Mouse (Mus musculus): Measurements from ENCODE around the gene Clip2. TPM values are rescaled to one million over a fixed set of nuclear protein-coding genes. Genes with fewer than 3 reads are reported as not detected.
"Not testable (repeated sequence)": the region's sequence is repeated elsewhere in the genome, so short reads cannot be mapped to it uniquely, and the experiment has no call there.

Gene Clip2
- polyA plus RNA-seq, 1 experiment, result 20.3 TPM

DNA sequence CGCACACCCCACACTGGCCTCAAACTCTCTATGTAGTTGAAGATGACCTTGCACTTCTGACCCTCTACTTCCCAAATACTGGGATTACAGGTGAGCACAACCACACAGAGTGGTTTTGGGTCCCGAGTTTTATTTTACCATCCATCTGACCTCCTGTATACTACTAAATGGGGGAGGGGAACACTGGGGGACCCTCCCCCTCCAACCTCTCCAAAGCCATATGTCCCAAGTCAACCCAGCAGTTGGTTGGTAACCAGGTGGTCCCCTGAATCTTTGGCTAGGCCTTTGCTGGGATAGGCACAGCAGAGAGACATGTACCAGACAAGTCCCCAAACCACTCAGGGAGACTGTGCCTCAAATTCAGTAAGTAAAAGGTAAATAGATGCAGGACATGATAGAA lies 94.9 kb downstream of the Clip2 start:
- no peak overlapping the region for H3K4me3 ChIP-seq (ENCODE audit: insufficient read depth, low read length)

DNA sequence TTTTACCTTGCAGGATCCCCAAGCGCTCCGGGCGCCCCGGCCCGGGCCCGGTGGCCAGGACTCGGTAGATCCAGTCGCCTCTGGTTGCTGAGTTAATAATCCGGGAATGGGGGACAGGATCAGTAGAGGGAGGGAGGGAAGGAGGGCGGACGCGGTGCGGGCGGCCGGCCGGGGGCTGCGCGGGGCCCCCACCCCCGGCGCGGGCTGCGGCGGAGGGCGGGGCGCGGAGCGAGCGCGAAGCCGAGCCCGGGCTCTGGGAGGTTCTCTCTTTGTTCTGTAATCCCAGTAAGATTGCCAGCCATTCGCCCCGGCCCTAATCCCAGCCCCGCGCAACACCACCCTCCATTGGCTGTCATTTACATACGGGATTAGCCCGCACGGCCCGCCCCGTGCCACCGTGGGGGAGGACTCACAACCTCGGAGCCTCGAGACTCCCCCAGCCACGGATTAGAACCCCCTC lies 95.7 kb downstream of the Clip2 start, which contains the start of gene Gtf2ird1:
TSS of gene Gtf2ird1 (minus strand) at position 214 of the 460 bp plus-strand sequence.
- Histone ChIP-seq H3K4me3 (ENCODE audit: insufficient read depth, low read length) (peak within 1 kb of the TSS; percentile 89), H3K4me1 (ENCODE audit: control insufficient read depth, insufficient read depth, low read length) (peaks cover 7% of the 10 kb centered on the region; the same call in 1 of the 2 replicates), H3K27ac (ENCODE audit: insufficient read depth, low read length) (peak within 1 kb of the TSS; percentile 16)
- TF ChIP-seq POLR2A (IDR thresholded peaks at IDR 0.05; ENCODE audit: low read depth, low read length) (no peak; the same call in 1 of the 2 replicates), CTCF (IDR thresholded peaks at IDR 0.05; ENCODE audit: borderline replicate concordance, insufficient read depth, low read length) (no peak)

More for the DNA sequence above, 94.9 kb downstream of the Clip2 start:
- H3K4me1 ChIP-seq (ENCODE audit: control insufficient read depth, insufficient read depth, low read length), result peaks cover 7% of the 10 kb centered on the region; the same call in 1 of the 2 replicates
- H3K27ac ChIP-seq (ENCODE audit: insufficient read depth, low read length), result no peak overlapping the region
- no peak for TF ChIP-seq CTCF (IDR thresholded peaks at IDR 0.05; ENCODE audit: borderline replicate concordance, insufficient read depth, low read length)
- no peak for TF ChIP-seq POLR2A (IDR thresholded peaks at IDR 0.05; ENCODE audit: low read depth, low read length)

DNA sequence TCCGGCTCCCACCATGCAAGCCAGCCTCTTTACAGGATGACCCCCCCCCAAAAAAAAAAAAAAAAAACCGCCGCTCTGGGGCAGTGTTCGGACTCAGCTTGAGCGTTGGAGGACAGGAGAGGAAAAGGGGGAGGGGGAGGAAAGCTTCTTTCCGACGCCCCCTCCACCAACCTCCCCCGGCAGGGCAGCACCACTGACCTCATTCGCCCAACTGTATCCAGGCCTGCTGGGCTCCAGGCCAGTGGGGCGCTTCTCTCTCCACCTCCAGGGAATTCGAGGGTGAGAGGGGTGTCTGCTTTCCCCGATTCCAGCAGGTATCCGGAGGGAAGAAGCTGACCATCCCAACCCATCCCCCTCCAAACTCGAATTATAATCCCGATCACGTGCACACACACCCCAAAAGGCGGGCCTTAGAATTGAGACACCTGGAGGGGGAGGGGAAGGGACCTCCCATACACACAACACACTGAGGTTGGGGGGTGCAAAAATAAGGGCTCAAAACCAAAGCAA lies 96.3 kb downstream of the Clip2 start:
- Histone ChIP-seq H3K4me3 (ENCODE audit: insufficient read depth, low read length) (peak overlapping the region; percentile 89), H3K4me1 (ENCODE audit: control insufficient read depth, insufficient read depth, low read length) (peaks cover 7% of the 10 kb centered on the region; the same call in 1 of the 2 replicates), H3K27ac (ENCODE audit: insufficient read depth, low read length) (peak overlapping the region; percentile 16)
- TF ChIP-seq POLR2A (IDR thresholded peaks at IDR 0.05; ENCODE audit: low read depth, low read length), result peak; percentile 45
- TF ChIP-seq CTCF (IDR thresholded peaks at IDR 0.05; ENCODE audit: borderline replicate concordance, insufficient read depth, low read length), result no peak

DNA sequence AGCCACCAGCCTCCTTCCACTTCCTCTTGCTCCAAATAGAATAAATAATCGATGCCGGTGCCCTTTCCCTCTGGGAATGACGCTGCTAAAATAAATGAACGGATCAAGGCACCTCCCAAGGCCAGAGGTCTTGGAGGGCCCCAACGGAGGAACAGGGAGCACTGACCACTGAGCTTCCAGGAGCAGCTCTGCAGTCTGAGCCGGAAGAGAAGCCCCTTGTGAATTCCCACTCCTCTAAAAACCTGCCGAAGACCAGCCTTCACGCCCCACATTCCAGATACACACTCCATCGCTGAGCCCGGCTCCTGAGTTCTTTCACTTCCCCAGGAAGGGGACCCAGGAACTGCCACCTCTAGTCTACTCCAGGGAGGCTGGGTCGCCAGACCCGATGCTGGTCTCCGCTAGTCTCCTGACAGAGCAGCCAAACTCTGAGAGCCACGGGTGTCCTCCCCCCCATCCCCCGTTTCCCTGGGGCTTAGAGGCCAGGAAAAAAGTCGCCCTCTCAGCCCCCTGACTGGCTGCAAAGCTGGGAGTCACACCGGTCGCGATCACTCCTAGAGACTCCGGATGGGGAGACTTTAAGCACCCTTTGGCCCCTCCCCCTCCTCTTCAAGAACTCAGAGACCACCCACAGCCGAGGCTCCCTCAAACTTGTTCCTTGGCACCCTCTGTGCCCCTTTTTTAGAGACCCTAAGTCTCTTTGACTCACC lies 96.9 kb downstream of the Clip2 start:
- Histone ChIP-seq H3K4me3 (ENCODE audit: insufficient read depth, low read length) (peak overlapping the region; percentile 89), H3K4me1 (ENCODE audit: control insufficient read depth, insufficient read depth, low read length) (peaks cover 7% of the 10 kb centered on the region; the same call in 1 of the 2 replicates)
- TF ChIP-seq CTCF (IDR thresholded peaks at IDR 0.05; ENCODE audit: borderline replicate concordance, insufficient read depth, low read length), result no peak
- peak; percentile 12; the same call in 1 of the 2 replicates for TF ChIP-seq POLR2A (IDR thresholded peaks at IDR 0.05; ENCODE audit: low read depth, low read length)

DNA sequence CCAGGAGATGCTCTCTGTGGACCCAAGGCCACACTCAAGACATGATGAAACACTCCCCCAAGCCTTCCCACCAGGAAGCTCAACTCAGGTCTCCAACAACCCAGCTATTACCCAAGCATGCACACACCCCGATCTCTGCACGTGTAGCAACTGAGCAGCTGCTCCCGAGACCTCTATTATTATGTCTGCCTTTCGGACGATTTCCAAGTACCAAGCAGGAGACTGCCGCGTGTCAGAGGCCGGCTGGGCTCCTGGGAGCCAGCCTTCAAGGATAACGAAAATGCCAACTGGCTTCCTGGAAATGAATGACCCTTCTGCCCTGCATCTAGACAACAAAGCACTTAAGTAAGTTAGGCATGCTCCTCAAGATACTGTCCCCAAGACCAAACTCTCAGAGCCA lies 97.8 kb downstream of the Clip2 start:
- Histone ChIP-seq H3K4me3 (ENCODE audit: insufficient read depth, low read length) (peak overlapping the region; percentile 89), H3K4me1 (ENCODE audit: control insufficient read depth, insufficient read depth, low read length) (peaks cover 7% of the 10 kb centered on the region; the same call in 1 of the 2 replicates), H3K27ac (ENCODE audit: insufficient read depth, low read length) (no peak overlapping the region)
- TF ChIP-seq POLR2A (IDR thresholded peaks at IDR 0.05; ENCODE audit: low read depth, low read length) (no peak), CTCF (IDR thresholded peaks at IDR 0.05; ENCODE audit: borderline replicate concordance, insufficient read depth, low read length) (no peak)

More for the DNA sequence above, 96.9 kb downstream of the Clip2 start:
- peak overlapping the region; percentile 16 for H3K27ac ChIP-seq (ENCODE audit: insufficient read depth, low read length)

DNA sequence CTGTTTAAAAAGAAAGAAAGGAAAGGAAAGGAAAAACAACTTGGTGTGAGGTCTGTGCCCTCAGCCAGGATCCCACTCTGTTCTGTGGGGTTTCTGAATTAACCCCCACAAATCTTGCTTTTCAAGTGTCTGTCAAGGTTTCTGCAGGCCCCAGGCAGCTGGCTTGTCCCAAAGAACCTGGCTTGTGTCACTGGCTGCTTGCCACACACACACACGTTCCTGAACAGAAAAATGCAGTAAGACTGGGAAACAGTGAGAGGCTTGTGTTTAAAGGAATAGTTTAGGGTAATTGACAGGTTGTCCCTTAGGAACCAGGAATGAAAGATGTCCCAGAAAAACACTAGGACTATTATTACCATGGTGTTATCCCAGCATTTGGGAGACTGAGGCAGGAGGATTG lies 98.7 kb downstream of the Clip2 start:
- H3K27ac ChIP-seq (ENCODE audit: insufficient read depth, low read length), result no peak overlapping the region
- peaks cover 7% of the 10 kb centered on the region; the same call in 1 of the 2 replicates for H3K4me1 ChIP-seq (ENCODE audit: control insufficient read depth, insufficient read depth, low read length)
- H3K4me3 ChIP-seq (ENCODE audit: insufficient read depth, low read length), result no peak overlapping the region
- TF ChIP-seq POLR2A (IDR thresholded peaks at IDR 0.05; ENCODE audit: low read depth, low read length) (no peak), CTCF (IDR thresholded peaks at IDR 0.05; ENCODE audit: borderline replicate concordance, insufficient read depth, low read length) (no peak)

DNA sequence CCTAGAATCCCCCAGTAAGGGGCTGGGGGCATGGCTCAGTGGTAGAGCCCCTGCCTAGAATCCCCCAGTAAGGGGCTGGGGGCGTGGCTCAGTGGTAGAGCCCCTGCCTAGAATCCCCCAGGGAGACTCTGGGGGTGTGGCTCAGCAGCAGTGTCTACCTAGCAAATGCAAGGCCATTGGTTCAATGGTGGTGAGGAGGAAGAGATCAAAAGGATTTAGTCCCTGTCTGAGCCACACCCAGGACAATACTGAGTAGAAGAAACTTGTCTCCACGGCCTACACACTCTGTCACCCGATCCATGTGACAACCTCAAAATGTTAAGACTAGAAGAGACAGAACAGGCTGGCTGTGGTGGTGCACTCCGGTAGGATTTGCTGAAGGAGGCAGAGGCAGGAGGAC lies 105.5 kb downstream of the Clip2 start:
- not testable (repeated sequence) for H3K4me3 ChIP-seq (ENCODE audit: insufficient read depth, low read length); H3K27ac ChIP-seq (ENCODE audit: insufficient read depth, low read length); H3K4me1 ChIP-seq (ENCODE audit: control insufficient read depth, insufficient read depth, low read length)

DNA sequence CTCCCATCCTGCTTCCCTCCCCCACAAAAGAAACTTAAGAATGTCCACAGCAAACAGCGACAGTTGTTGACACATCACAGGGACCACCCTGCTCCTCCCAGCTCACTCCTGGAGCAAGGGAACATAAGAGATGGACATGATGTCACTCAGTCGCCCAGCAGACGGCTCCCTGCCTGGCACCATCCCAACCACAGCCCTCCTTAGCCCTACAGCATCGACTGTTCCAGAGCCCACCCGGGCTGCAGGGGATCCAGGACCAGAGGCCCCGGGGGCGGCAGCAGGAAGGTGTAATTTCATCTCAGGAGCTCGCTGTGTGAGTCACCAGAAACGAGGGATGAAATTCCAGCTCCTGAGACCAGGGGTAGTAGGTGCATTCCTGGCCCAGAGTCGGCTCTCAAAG lies 106.3 kb downstream of the Clip2 start:
- H3K4me3 ChIP-seq (ENCODE audit: insufficient read depth, low read length), result no peak overlapping the region

DNA sequence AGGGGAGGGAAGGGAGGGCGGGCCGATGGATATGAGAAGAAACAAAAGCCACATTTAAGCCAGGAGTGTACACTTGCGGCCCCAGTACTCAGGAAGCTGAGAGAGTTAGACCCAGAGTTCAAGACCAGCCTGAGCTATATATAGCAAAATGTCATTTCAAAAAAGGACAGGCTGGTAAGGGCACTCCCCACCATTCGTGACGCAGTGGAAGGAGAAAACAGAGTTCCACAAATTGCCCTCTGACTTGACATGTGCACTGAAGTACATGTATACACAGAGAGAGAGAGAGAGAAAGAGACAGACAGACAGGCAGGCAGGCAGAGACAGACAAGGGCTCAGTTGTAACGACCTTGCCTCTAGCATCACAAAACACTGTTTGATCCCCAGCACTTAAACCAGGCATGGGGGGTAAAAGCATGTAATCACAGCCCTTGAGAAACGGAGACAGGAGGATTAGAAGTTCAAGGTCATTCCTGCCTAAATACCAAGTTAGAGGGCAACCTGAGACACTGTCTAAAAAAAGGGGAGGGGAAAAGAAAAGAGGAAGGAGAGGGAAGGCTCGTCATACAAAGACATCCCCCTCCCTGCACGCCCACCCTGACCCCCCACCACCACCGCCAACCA lies 106.9 kb downstream of the Clip2 start:
- H3K27ac ChIP-seq (ENCODE audit: insufficient read depth, low read length), result no peak overlapping the region
- TF ChIP-seq POLR2A (IDR thresholded peaks at IDR 0.05; ENCODE audit: low read depth, low read length), result no peak
- TF ChIP-seq CTCF (IDR thresholded peaks at IDR 0.05; ENCODE audit: borderline replicate concordance, insufficient read depth, low read length), result no peak
- H3K4me3 ChIP-seq (ENCODE audit: insufficient read depth, low read length), result no peak overlapping the region
- peaks cover 8% of the 10 kb centered on the region; the same call in 1 of the 2 replicates for H3K4me1 ChIP-seq (ENCODE audit: control insufficient read depth, insufficient read depth, low read length)

More for the DNA sequence above, 106.3 kb downstream of the Clip2 start:
- peaks cover 6% of the 10 kb centered on the region; the same call in 1 of the 2 replicates for H3K4me1 ChIP-seq (ENCODE audit: control insufficient read depth, insufficient read depth, low read length)
- TF ChIP-seq POLR2A (IDR thresholded peaks at IDR 0.05; ENCODE audit: low read depth, low read length), result no peak
- no peak for TF ChIP-seq CTCF (IDR thresholded peaks at IDR 0.05; ENCODE audit: borderline replicate concordance, insufficient read depth, low read length)
- H3K27ac ChIP-seq (ENCODE audit: insufficient read depth, low read length), result no peak overlapping the region

DNA sequence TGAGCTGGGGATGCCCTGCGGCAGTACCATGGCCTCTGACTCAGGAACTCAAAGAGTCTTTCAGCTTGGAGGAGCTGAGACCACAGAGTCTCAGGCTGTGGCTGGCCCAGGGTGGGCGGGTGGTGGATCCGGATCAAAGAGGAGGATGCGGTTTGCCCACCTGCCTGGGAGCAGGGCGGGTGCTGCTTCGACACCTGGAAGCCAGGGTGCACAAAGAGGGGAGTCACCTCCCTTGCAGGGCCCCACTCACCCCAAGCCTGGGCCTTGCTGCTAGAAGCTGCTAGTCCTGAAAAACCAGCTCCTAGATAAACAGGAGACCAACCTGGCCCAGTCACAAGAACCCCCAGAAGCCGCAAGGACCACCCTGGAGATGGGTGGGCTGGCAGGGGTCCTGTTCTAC lies 107.8 kb downstream of the Clip2 start:
- no peak overlapping the region for H3K27ac ChIP-seq (ENCODE audit: insufficient read depth, low read length)
- TF ChIP-seq POLR2A (IDR thresholded peaks at IDR 0.05; ENCODE audit: low read depth, low read length) (no peak), CTCF (IDR thresholded peaks at IDR 0.05; ENCODE audit: borderline replicate concordance, insufficient read depth, low read length) (no peak)
- peaks cover 10% of the 10 kb centered on the region; the same call in 1 of the 2 replicates for H3K4me1 ChIP-seq (ENCODE audit: control insufficient read depth, insufficient read depth, low read length)
- H3K4me3 ChIP-seq (ENCODE audit: insufficient read depth, low read length), result no peak overlapping the region
